Mouse (Mus musculus) liver, adult (tissue): Measurements from ENCODE around the gene Ackr1.

Experiments
- GATA4 ChIP-seq: IDR thresholded peaks from 2 replicates; pipeline ENCODE4 v1.6.1; 2014; ENCODE audit warnings: mild to moderate bottlenecking, low read length; ENCODE audit not compliant: insufficient replicate concordance

Gene Ackr1

GRCm38 (mm10) chr1:173333312-173334253, at the start of gene Ackr1:
Gene Ackr1, minus strand, starts transcription at chr1:173333750.
- TF ChIP-seq GATA4 = peak; percentile 55; the same call in 1 of the 2 replicates

DNA sequence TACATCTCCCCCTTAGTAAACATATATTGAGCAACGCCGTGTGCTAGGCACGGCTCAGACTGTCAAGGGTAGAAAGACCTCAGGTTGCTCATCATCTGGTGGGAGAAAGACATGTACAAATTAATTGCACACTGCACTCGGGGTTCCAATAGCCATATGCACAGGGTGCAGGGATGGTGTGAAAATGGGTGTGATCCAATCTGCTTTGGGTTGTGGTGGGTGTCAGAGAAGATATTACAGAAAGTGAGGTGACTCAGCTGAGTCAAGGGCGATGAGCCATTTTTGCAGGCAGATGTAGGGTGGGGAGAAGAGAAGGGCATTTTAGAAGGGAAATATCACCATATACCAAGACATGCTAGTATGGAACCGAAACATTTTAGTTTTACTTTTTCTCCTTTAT, 47.9 kb upstream of the Ackr1 start:
- TF ChIP-seq GATA4 = no peak

- TF ChIP-seq GATA4 = no peak
Measured at GRCm38 (mm10) chr1:173377380-173378112, 44.0 kb upstream of the Ackr1 start.

DNA sequence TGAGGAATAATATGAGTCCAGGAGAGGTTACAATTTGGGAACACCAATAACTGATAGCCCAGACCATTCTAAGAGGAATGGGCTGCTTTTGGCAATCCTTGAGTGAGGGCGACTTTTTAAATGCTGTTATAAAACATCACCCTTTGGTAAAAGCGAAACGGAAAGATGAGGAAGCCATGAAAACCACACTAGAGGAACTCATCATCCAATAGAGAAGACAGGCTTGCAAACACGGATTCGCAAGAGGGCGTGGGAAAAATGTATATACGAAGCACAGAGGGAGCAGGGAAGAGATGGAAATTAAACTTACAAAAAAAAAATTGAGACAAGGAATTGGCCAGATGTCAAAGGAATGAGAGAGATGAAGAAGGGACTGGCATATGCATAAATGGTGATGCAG, 40.5 kb upstream of the Ackr1 start:
- TF ChIP-seq GATA4 = no peak

- no peak for TF ChIP-seq GATA4
Measured at GRCm38 (mm10) chr1:173371586-173371985, 38.0 kb upstream of the Ackr1 start.

DNA sequence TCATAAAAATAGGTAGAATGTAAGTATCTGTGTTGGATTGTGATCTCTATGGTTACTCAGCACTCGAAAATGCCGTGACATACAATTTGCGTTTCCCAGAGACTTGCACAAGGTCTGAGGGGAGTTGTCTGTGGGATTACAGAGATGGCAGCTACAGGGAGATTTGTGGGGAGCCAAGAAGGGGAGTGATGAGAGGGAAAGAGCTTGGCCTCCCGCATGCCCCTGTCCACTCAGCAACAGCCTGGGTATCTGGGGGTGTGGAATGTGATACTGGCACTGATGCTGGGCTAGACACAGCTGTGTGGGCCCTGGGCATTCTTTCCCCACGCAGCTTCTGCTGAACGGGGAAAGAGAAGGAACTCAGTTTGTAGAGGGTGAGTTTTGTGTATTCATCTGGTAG, 36.9 kb upstream of the Ackr1 start:
- no peak for TF ChIP-seq GATA4

GRCm38 (mm10) chr1:173369611-173370010, 36.1 kb upstream of the Ackr1 start:
- no peak for TF ChIP-seq GATA4

DNA sequence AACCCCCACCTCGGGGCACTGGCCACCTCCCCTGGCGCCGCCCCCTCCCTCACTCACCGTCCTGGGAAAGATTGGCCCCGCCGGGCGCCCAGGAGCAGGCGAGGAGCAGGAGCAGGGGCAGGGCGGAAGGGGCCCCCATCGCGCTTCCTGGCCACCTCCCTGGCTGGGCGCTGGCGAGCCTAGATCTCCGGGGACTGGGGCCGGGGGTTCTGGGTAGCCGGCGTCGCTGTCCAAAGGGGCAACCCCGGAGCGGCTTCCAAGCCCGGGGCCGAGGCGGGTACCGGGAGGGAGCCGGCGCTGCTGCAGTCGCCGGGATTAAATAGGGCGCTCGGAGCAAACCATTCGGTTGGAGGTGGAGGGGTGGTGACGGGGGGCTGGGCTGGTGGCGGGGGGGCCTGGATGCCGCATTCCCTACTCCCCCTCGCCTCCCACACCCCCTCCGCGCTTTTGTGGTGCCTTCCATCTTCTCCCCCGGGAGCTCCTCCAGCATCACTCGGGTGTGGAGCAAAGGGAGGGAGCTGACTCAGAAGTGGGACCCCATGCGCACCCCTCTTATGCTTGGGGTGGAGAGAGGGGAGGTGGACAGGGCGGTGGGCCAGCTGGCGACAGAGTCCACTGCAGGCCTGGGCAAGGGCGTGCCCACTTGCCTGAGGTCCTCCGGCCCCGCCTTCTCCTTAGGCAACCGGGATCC, 34.0 kb upstream of the Ackr1 start, which contains the start of gene Cadm3:
Gene Cadm3, minus strand, starts transcription at position 340 of the 691 bp plus-strand sequence.
- no peak for TF ChIP-seq GATA4

GRCm38 (mm10) chr1:173366701-173367355, 33.3 kb upstream of the Ackr1 start:
- no peak for TF ChIP-seq GATA4

GRCm38 (mm10) chr1:173365970-173366409, 32.4 kb upstream of the Ackr1 start:
- no peak for TF ChIP-seq GATA4

DNA sequence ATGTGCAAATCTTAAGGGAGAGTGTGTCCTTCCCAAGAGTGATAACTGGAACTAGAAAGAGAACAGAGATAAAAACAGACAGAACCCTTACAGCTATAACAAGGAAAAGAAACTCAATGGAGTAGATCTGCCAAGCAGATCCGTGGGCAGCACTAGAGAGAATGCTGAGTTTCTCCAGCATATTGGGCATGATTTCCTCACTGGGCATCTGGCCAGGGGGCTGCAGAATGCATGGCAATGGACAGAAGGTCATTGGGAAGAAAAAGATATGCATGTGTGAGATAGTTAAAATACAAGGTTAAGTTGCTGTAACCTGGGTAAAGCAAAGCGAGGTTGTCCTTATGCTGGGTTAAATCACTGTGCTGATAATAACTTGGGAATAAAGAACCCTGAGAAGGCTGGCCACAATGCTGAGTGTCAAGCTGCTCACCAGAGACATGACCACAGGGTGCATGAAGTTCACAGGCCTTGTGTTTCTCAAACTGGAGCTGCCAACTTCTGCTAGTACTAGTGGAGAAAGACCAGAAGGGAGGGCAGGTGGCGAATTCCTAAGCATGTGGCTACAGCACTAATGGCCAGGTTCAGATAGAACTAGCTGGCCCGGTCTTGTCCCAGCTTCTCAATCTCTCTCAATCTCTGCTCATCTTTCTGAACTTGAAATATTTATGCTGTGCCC, 30.7 kb upstream of the Ackr1 start:
- no peak for TF ChIP-seq GATA4

DNA sequence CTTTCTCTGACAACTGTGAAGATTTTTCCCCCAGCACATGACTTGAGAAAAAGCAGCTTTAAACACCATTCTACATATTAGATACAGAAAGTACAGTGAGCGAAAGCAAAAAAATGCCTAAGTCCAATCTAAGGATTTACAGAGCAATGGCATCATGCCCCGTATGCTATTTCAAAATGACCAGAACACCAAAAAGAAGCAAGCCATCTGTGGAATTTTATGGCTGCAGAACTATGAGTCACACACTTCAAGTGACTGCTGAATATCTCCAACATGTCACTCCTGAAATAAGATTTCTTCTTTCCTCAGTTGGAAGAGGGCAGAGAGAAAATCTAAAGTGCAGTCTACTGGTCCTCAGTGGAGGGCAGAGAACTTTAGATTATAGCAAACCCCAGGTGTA, 29.9 kb upstream of the Ackr1 start:
- no peak for TF ChIP-seq GATA4

DNA sequence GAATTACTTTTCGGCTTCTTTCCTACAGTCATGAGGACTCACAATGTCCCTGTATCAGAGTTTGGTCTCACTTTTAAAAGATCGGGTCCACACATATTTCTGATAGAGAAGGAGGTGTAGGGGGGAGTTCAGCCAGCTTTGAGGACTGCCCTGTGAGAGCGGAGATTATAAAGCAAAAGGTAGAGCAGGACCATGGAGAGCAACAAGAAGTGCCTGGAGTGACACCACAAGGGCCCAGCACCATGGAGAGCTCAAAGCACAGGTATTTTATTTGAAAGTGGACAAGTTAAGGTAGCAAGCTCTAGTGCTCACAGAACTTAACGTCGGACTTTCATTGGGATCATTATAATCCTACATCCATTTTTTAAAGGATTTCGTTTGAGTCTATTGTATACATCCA, 28.1 kb upstream of the Ackr1 start:
- no peak for TF ChIP-seq GATA4

- no peak for TF ChIP-seq GATA4
Measured at GRCm38 (mm10) chr1:173359590-173360290, 26.2 kb upstream of the Ackr1 start.
